In genomic region chr12:83338345-83338744, GRCm38 (mm10) we compare ENCODE assay signal across 19 mouse cellular contexts.
DNase-seq lines count a peak whose midpoint lies in the region; ATAC-seq lines count a peak whose summit lies in the region.
"Had no signal": no experiment of that assay in that cellular context is flagged by ENCODE, and none has a peak within 500 bp of the region (broad histone marks: within the 10 kb centered on the region; RNA-seq: fewer than 3 reads in every experiment).

No protein-coding gene starts in this region.

- peaks cover 10% of the 10 kb centered on the region for H3K4me1 ChIP-seq in midbrain, embryonic 11.5 days (ENCODE audit: control insufficient read depth, insufficient read depth, low read length)
- H3K4me1 ChIP-seq in midbrain, embryonic 10.5 days: peaks cover 39% of the 10 kb centered on the region
- peaks cover 9% of the 10 kb centered on the region for H3K4me1 ChIP-seq in hindbrain, embryonic 11.5 days (replicated peaks; ENCODE audit: control insufficient read depth, insufficient read depth, low read length)
- peaks cover 44% of the 10 kb centered on the region for H3K4me1 ChIP-seq in neural tube, embryonic 15.5 days
- peaks cover 15% of the 10 kb centered on the region for H3K4me1 ChIP-seq in heart, embryonic 11.5 days (ENCODE audit: control insufficient read depth, insufficient read depth, low read length)
- H3K4me1 ChIP-seq in embryonic facial prominence, embryonic 10.5 days: peaks cover 25% of the 10 kb centered on the region
- H3K4me1 ChIP-seq: lung, embryonic 15.5 days had no signal

- no peaks in the 10 kb centered on the region for H3K9me3 ChIP-seq in midbrain, embryonic 11.5 days (ENCODE audit: control insufficient read depth, low read length)
- no peaks in the 10 kb centered on the region for H3K9me3 ChIP-seq in midbrain, embryonic 10.5 days (replicated peaks)
- no peaks in the 10 kb centered on the region for H3K9me3 ChIP-seq in hindbrain, embryonic 11.5 days (ENCODE audit: control insufficient read depth, low read length)
- H3K9me3 ChIP-seq in neural tube, embryonic 15.5 days (replicated peaks): no peaks in the 10 kb centered on the region
- H3K9me3 ChIP-seq in heart, embryonic 11.5 days (replicated peaks; ENCODE audit: control insufficient read depth, low read length): no peaks in the 10 kb centered on the region
- H3K9me3 ChIP-seq in embryonic facial prominence, embryonic 10.5 days: no peaks in the 10 kb centered on the region
- H3K9me3 ChIP-seq: embryonic facial prominence, embryonic 15.5 days; lung, embryonic 15.5 days had no signal

- H3K36me3 ChIP-seq in midbrain, embryonic 11.5 days (ENCODE audit: control insufficient read depth, insufficient read depth, low read length): no peaks in the 10 kb centered on the region
- no peaks in the 10 kb centered on the region for H3K36me3 ChIP-seq in midbrain, embryonic 10.5 days
- no peaks in the 10 kb centered on the region for H3K36me3 ChIP-seq in hindbrain, embryonic 11.5 days (ENCODE audit: control insufficient read depth, insufficient read depth, low read length)
- H3K36me3 ChIP-seq in neural tube, embryonic 15.5 days: no peaks in the 10 kb centered on the region
- no peaks in the 10 kb centered on the region for H3K36me3 ChIP-seq in heart, embryonic 11.5 days (ENCODE audit: control insufficient read depth, insufficient read depth, low read length)
- no peaks in the 10 kb centered on the region for H3K36me3 ChIP-seq in embryonic facial prominence, embryonic 10.5 days (replicated peaks)
- H3K36me3 ChIP-seq: embryonic facial prominence, embryonic 15.5 days; lung, embryonic 15.5 days had no signal

- no peak for ATAC-seq in midbrain, embryonic 11.5 days (ENCODE audit: low FRiP score)
- ATAC-seq in hindbrain, embryonic 11.5 days (ENCODE audit: low FRiP score): no peak
- peak; percentile 51; the same call in 1 of the 2 replicates for ATAC-seq in megakaryocyte-erythroid progenitor cell, adult 5-6 weeks (replicated peaks; ENCODE audit: low FRiP score, low TSS enrichment, poor library complexity, severe bottlenecking)
- ATAC-seq in neural tube, embryonic 15.5 days (ENCODE audit: low FRiP score): no peak
- ATAC-seq in heart, embryonic 11.5 days (replicated peaks; ENCODE audit: insufficient number of reproducible peaks, low FRiP score, low TSS enrichment): no peak
- ATAC-seq: intestine, postnatal 0 days had no signal

- H3K27ac ChIP-seq in midbrain, embryonic 11.5 days (ENCODE audit: low read depth, low read length): no peak overlapping the region
- H3K27ac ChIP-seq in midbrain, embryonic 10.5 days (replicated peaks): no peak overlapping the region
- H3K27ac ChIP-seq in hindbrain, embryonic 11.5 days (ENCODE audit: low read depth, low read length): peak overlapping the region; percentile 48
- H3K27ac ChIP-seq in neural tube, embryonic 15.5 days (replicated peaks): peak overlapping the region; percentile 71; the same call in 1 of the 2 replicates
- no peak overlapping the region for H3K27ac ChIP-seq in heart, embryonic 11.5 days (ENCODE audit: low read depth, low read length)
- H3K27ac ChIP-seq in embryonic facial prominence, embryonic 10.5 days (replicated peaks): no peak overlapping the region
- H3K27ac ChIP-seq: embryonic facial prominence, embryonic 15.5 days; gastrocnemius, adult 2 months; lung, embryonic 15.5 days had no signal

- H3K9ac ChIP-seq in midbrain, embryonic 11.5 days (ENCODE audit: low read length): no peak overlapping the region
- no peak overlapping the region for H3K9ac ChIP-seq in hindbrain, embryonic 11.5 days (ENCODE audit: low read depth, low read length)
- H3K9ac ChIP-seq in neural tube, embryonic 15.5 days (replicated peaks): no peak overlapping the region
- H3K9ac ChIP-seq in heart, embryonic 11.5 days (ENCODE audit: low read depth, low read length): no peak overlapping the region
- H3K9ac ChIP-seq: embryonic facial prominence, embryonic 15.5 days; lung, embryonic 15.5 days had no signal

- WGBS in midbrain, embryonic 11.5 days: 90% methylated on average over 1 of the region's 1 CpGs
- 85% methylated on average over 1 of the region's 1 CpGs for WGBS in midbrain, embryonic 10.5 days
- WGBS in hindbrain, embryonic 11.5 days: 68% methylated on average over 1 of the region's 1 CpGs
- WGBS in neural tube, embryonic 15.5 days: 74% methylated on average over 1 of the region's 1 CpGs
- 68% methylated on average over 1 of the region's 1 CpGs for WGBS in heart, embryonic 11.5 days (ENCODE audit: insufficient replicate concordance)
- 82% methylated on average over 1 of the region's 1 CpGs for WGBS in embryonic facial prominence, embryonic 10.5 days

- H3K27me3 ChIP-seq in midbrain, embryonic 11.5 days (ENCODE audit: control insufficient read depth, insufficient read depth, low read length): no peaks in the 10 kb centered on the region
- H3K27me3 ChIP-seq in midbrain, embryonic 10.5 days (ENCODE audit: low read depth, poor library complexity, severe bottlenecking): no peaks in the 10 kb centered on the region
- no peaks in the 10 kb centered on the region for H3K27me3 ChIP-seq in hindbrain, embryonic 11.5 days (ENCODE audit: control insufficient read depth, insufficient read depth, low read length)
- no peaks in the 10 kb centered on the region for H3K27me3 ChIP-seq in neural tube, embryonic 15.5 days (replicated peaks)
- no peaks in the 10 kb centered on the region for H3K27me3 ChIP-seq in heart, embryonic 11.5 days (ENCODE audit: control insufficient read depth, insufficient read depth, low read length)
- no peaks in the 10 kb centered on the region for H3K27me3 ChIP-seq in embryonic facial prominence, embryonic 10.5 days (replicated peaks; ENCODE audit: low read depth, poor library complexity, severe bottlenecking)
- H3K27me3 ChIP-seq: lung, embryonic 15.5 days had no signal

- H3K4me2 ChIP-seq in midbrain, embryonic 11.5 days: no peak overlapping the region
- H3K4me2 ChIP-seq in hindbrain, embryonic 11.5 days (replicated peaks; ENCODE audit: low read depth, low read length): no peak overlapping the region
- no peak overlapping the region for H3K4me2 ChIP-seq in neural tube, embryonic 15.5 days
- no peak overlapping the region for H3K4me2 ChIP-seq in heart, embryonic 11.5 days
- H3K4me2 ChIP-seq: embryonic facial prominence, embryonic 15.5 days; lung, embryonic 15.5 days had no signal

- peak; percentile 61 for DNase-seq in midbrain, embryonic 11.5 days (ENCODE audit: low spot score, missing footprints)
- DNase-seq in midbrain, embryonic 10.5 days (ENCODE audit: low spot score): no peak
- no peak for DNase-seq in hindbrain, embryonic 11.5 days (ENCODE audit: low spot score)
- no peak for DNase-seq in retina, postnatal 1 day
- DNase-seq in embryonic facial prominence, embryonic 10.5 days (ENCODE audit: low spot score): no peak
- DNase-seq: cerebellum, adult 9-10 months; gastrocnemius, adult 2 months; heart, adult 11 months; heart, postnatal 4 days; kidney, postnatal 14 days; liver; right cerebral cortex, postnatal 14 days; thymus, postnatal 25 days had no signal

- H3K4me3 ChIP-seq in midbrain, embryonic 11.5 days (ENCODE audit: low read depth, low read length): no peak overlapping the region
- no peak overlapping the region for H3K4me3 ChIP-seq in midbrain, embryonic 10.5 days
- H3K4me3 ChIP-seq in hindbrain, embryonic 11.5 days (ENCODE audit: low read depth, low read length): no peak overlapping the region
- H3K4me3 ChIP-seq in neural tube, embryonic 15.5 days (replicated peaks): no peak overlapping the region
- no peak overlapping the region for H3K4me3 ChIP-seq in heart, embryonic 11.5 days (ENCODE audit: low read depth, low read length)
- no peak overlapping the region for H3K4me3 ChIP-seq in embryonic facial prominence, embryonic 10.5 days
- H3K4me3 ChIP-seq: embryonic facial prominence, embryonic 15.5 days; gastrocnemius, adult 2 months; lung, embryonic 15.5 days had no signal

Comparison
In these comparisons a context has a peak if more than half of its experiments do, and no peak if none do; other contexts are left out.
1. H3K27ac ChIP-seq: peak in hindbrain, embryonic 11.5 days (single experiment) and neural tube, embryonic 15.5 days (single experiment); none in midbrain, embryonic 11.5 days (single experiment), midbrain, embryonic 10.5 days (single experiment), heart, embryonic 11.5 days (single experiment) and embryonic facial prominence, embryonic 10.5 days (single experiment).